Mouse (Mus musculus): ENCODE measurements around the gene Ifna11. TPM values are rescaled to one million over a fixed set of nuclear protein-coding genes. Genes with fewer than 3 reads are reported as not detected.

The Ifna11 gene
- polyA plus RNA-seq, 1 experiment from 2014 or later: not detected

Other genes with a start within 250 kb of the Ifna11 start
- not detected in 2 replicates for gene Ifna14, start 248.2 kb upstream of the Ifna11 start, polyA plus RNA-seq (2015; fragmentation: Nextera tagmentation; extraction: Ambion mirVana)
- not detected in 2 replicates for gene Ifna9, start 227.6 kb upstream of the Ifna11 start, polyA plus RNA-seq (2015; fragmentation: Nextera tagmentation; extraction: Ambion mirVana)
- gene Ifna12, start 216.6 kb upstream of the Ifna11 start, polyA plus RNA-seq (2015; fragmentation: Nextera tagmentation; extraction: Ambion mirVana): not detected in 2 replicates
- not detected in 2 replicates for gene C87499, start 185.5 kb upstream of the Ifna11 start, polyA plus RNA-seq (2015; fragmentation: Nextera tagmentation; extraction: Ambion mirVana)
- not detected in 2 replicates for gene Ifna13, start 175.5 kb upstream of the Ifna11 start, polyA plus RNA-seq (2015; fragmentation: Nextera tagmentation; extraction: Ambion mirVana)
- not detected in 2 replicates for gene Ifna16, start 143.0 kb upstream of the Ifna11 start, polyA plus RNA-seq (2015; fragmentation: Nextera tagmentation; extraction: Ambion mirVana)
- not detected in 2 replicates for gene Ifna2, start 136.0 kb upstream of the Ifna11 start, polyA plus RNA-seq (2015; fragmentation: Nextera tagmentation; extraction: Ambion mirVana)
- not detected in 2 replicates for gene Ifnab, start 128.6 kb upstream of the Ifna11 start, polyA plus RNA-seq (2015; fragmentation: Nextera tagmentation; extraction: Ambion mirVana)
- gene Gm26566, start 98.2 kb upstream of the Ifna11 start, polyA plus RNA-seq (2015; fragmentation: Nextera tagmentation; extraction: Ambion mirVana): 0.33 and 0.84 TPM in 2 replicates
- 70.7 and 76.5 TPM in 2 replicates for gene Klhl9, start 97.5 kb upstream of the Ifna11 start, polyA plus RNA-seq (2015; fragmentation: Nextera tagmentation; extraction: Ambion mirVana)
- not detected in 2 replicates for gene Gm13271, start 65.1 kb upstream of the Ifna11 start, polyA plus RNA-seq (2015; fragmentation: Nextera tagmentation; extraction: Ambion mirVana)
- 0.20 and 0.31 TPM in 2 replicates for gene Gm13283, start 59.8 kb upstream of the Ifna11 start, polyA plus RNA-seq (2015; fragmentation: Nextera tagmentation; extraction: Ambion mirVana)
- 0.29 TPM in 1 of 2 replicates, not detected in the other for gene Gm13290, start 46.1 kb upstream of the Ifna11 start, polyA plus RNA-seq (2015; fragmentation: Nextera tagmentation; extraction: Ambion mirVana)
- not detected in 2 replicates for gene Gm13289, start 43.0 kb upstream of the Ifna11 start, polyA plus RNA-seq (2015; fragmentation: Nextera tagmentation; extraction: Ambion mirVana)
- not detected in 2 replicates for gene Gm13272, start 40.1 kb upstream of the Ifna11 start, polyA plus RNA-seq (2015; fragmentation: Nextera tagmentation; extraction: Ambion mirVana)
- gene Ifnz, start 37.8 kb upstream of the Ifna11 start, polyA plus RNA-seq (2015; fragmentation: Nextera tagmentation; extraction: Ambion mirVana): not detected in 2 replicates
- not detected in 2 replicates for gene Gm13276, start 34.2 kb upstream of the Ifna11 start, polyA plus RNA-seq (2015; fragmentation: Nextera tagmentation; extraction: Ambion mirVana)
- not detected in 2 replicates for gene Gm13277, start 31.3 kb upstream of the Ifna11 start, polyA plus RNA-seq (2015; fragmentation: Nextera tagmentation; extraction: Ambion mirVana)
- not detected in 2 replicates for gene Gm13278, start 28.4 kb upstream of the Ifna11 start, polyA plus RNA-seq (2015; fragmentation: Nextera tagmentation; extraction: Ambion mirVana)
- not detected in 2 replicates for gene Gm13275, start 25.5 kb upstream of the Ifna11 start, polyA plus RNA-seq (2015; fragmentation: Nextera tagmentation; extraction: Ambion mirVana)
- not detected in 2 replicates for gene Gm13279, start 22.6 kb upstream of the Ifna11 start, polyA plus RNA-seq (2015; fragmentation: Nextera tagmentation; extraction: Ambion mirVana)
- 0.68 and 0.82 TPM in 2 replicates for gene Gm13285, start 20.3 kb upstream of the Ifna11 start, polyA plus RNA-seq (2015; fragmentation: Nextera tagmentation; extraction: Ambion mirVana)
- gene Gm13287, start 16.7 kb upstream of the Ifna11 start, polyA plus RNA-seq (2015; fragmentation: Nextera tagmentation; extraction: Ambion mirVana): not detected in 2 replicates
- gene Gm13288, start 14.4 kb upstream of the Ifna11 start, polyA plus RNA-seq (2015; fragmentation: Nextera tagmentation; extraction: Ambion mirVana): not detected in 2 replicates
- gene Ifna7, start 3.7 kb upstream of the Ifna11 start, polyA plus RNA-seq (2015; fragmentation: Nextera tagmentation; extraction: Ambion mirVana): not detected in 2 replicates
- not detected in 2 replicates for gene Ifna6, start 7.5 kb downstream of the Ifna11 start, polyA plus RNA-seq (2015; fragmentation: Nextera tagmentation; extraction: Ambion mirVana)
- not detected in 2 replicates for gene Ifna5, start 15.6 kb downstream of the Ifna11 start, polyA plus RNA-seq (2015; fragmentation: Nextera tagmentation; extraction: Ambion mirVana)
- gene Ifna4, start 21.9 kb downstream of the Ifna11 start, polyA plus RNA-seq (2015; fragmentation: Nextera tagmentation; extraction: Ambion mirVana): not detected in 2 replicates
- not detected in 2 replicates for gene Ifna1, start 30.1 kb downstream of the Ifna11 start, polyA plus RNA-seq (2015; fragmentation: Nextera tagmentation; extraction: Ambion mirVana)
- gene Ifne, start 60.2 kb downstream of the Ifna11 start, polyA plus RNA-seq (2015; fragmentation: Nextera tagmentation; extraction: Ambion mirVana): not detected in 2 replicates

Measured in heart, embryonic 13.5 days (tissue).